Mouse (Mus musculus): ENCODE data around the gene Rnf144b.

Gene Rnf144b

GRCm38 (mm10) chr13:47124449-47124848, 2.0 kb downstream of the Rnf144b start:
- DNase-seq (ENCODE audit: low read depth, low spot score), result peak; percentile 86

- DNase-seq (ENCODE audit: low read depth, low spot score), result no peak
Measured at GRCm38 (mm10) chr13:47124986-47125385, 2.5 kb downstream of the Rnf144b start.

GRCm38 (mm10) chr13:47125595-47125994, 3.1 kb downstream of the Rnf144b start:
- no peak for DNase-seq (ENCODE audit: low read depth, low spot score)

- DNase-seq (ENCODE audit: low read depth, low spot score), result no peak
Measured at GRCm38 (mm10) chr13:47129090-47129489, 6.6 kb downstream of the Rnf144b start.

GRCm38 (mm10) chr13:47133058-47133457, 10.6 kb downstream of the Rnf144b start:
- no peak for DNase-seq (ENCODE audit: low read depth, low spot score)

- DNase-seq (ENCODE audit: low read depth, low spot score), result no peak
Measured at GRCm38 (mm10) chr13:47134836-47135235, 12.4 kb downstream of the Rnf144b start.

GRCm38 (mm10) chr13:47135741-47136140, 13.3 kb downstream of the Rnf144b start:
- DNase-seq (ENCODE audit: low read depth, low spot score), result no peak

- DNase-seq (ENCODE audit: low read depth, low spot score), result no peak
Measured at GRCm38 (mm10) chr13:47142764-47143163, 20.3 kb downstream of the Rnf144b start.

GRCm38 (mm10) chr13:47145939-47146338, 23.5 kb downstream of the Rnf144b start:
- no peak for DNase-seq (ENCODE audit: low read depth, low spot score)

GRCm38 (mm10) chr13:47146388-47146787, 23.9 kb downstream of the Rnf144b start:
- no peak for DNase-seq (ENCODE audit: low read depth, low spot score)

GRCm38 (mm10) chr13:47148573-47148972, 26.1 kb downstream of the Rnf144b start:
- no peak for DNase-seq (ENCODE audit: low read depth, low spot score)

- no peak for DNase-seq (ENCODE audit: low read depth, low spot score)
Measured at GRCm38 (mm10) chr13:47149993-47150392, 27.5 kb downstream of the Rnf144b start.

GRCm38 (mm10) chr13:47151060-47151459, 28.6 kb downstream of the Rnf144b start:
- DNase-seq (ENCODE audit: low read depth, low spot score), result no peak

GRCm38 (mm10) chr13:47152390-47152789, 29.9 kb downstream of the Rnf144b start:
- DNase-seq (ENCODE audit: low read depth, low spot score), result peak; percentile 75

GRCm38 (mm10) chr13:47153206-47153605, 30.8 kb downstream of the Rnf144b start:
- no peak for DNase-seq (ENCODE audit: low read depth, low spot score)

- no peak for DNase-seq (ENCODE audit: low read depth, low spot score)
Measured at GRCm38 (mm10) chr13:47154866-47155265, 32.4 kb downstream of the Rnf144b start.

GRCm38 (mm10) chr13:47156841-47157240, 34.4 kb downstream of the Rnf144b start:
- no peak for DNase-seq (ENCODE audit: low read depth, low spot score)

GRCm38 (mm10) chr13:47162001-47162400, 39.5 kb downstream of the Rnf144b start:
- no peak for DNase-seq (ENCODE audit: low read depth, low spot score)

- no peak for DNase-seq (ENCODE audit: low read depth, low spot score)
Measured at GRCm38 (mm10) chr13:47164732-47165131, 42.3 kb downstream of the Rnf144b start.

- no peak for DNase-seq (ENCODE audit: low read depth, low spot score)
Measured at GRCm38 (mm10) chr13:47165261-47165660, 42.8 kb downstream of the Rnf144b start.

GRCm38 (mm10) chr13:47168484-47168883, 46.0 kb downstream of the Rnf144b start:
- DNase-seq (ENCODE audit: low read depth, low spot score), result peak; percentile 55

GRCm38 (mm10) chr13:47170026-47170425, 47.6 kb downstream of the Rnf144b start:
- DNase-seq (ENCODE audit: low read depth, low spot score), result no peak

GRCm38 (mm10) chr13:47170811-47171555, 48.5 kb downstream of the Rnf144b start:
- DNase-seq (ENCODE audit: low read depth, low spot score), result no peak

GRCm38 (mm10) chr13:47172891-47173290, 50.4 kb downstream of the Rnf144b start:
- DNase-seq (ENCODE audit: low read depth, low spot score), result no peak

Measured in ES-CJ7 (cell line).